Mouse (Mus musculus): ENCODE measurements at regions not wholly inside any gene's neighbourhood (a gene's known extent, or its start where the extent isn't known, plus 50 kb on each side); places are given as distances from the start of the nearest gene placed in this dataset.

DNA sequence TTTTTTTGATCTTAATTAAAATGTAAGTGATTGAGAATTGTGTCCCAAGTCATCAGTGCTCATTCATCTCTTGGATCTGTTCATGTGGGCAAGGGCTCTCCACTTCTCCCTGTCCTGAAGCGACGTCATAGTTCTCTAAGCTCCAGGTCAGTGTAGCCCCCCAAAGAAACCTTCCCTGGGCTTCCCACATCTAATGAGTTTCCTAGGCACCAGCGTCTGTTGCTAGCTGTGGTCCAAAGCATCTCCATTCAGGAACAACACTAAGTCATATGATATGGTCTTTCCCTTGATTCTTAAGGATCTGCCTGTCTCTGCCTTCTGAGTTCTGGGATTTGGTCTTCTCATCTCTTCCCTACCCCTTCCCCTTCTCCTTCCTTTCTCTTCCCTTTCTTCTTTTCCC, 66.3 kb upstream of the Sox4 start:
- no peak for DNase-seq

DNA sequence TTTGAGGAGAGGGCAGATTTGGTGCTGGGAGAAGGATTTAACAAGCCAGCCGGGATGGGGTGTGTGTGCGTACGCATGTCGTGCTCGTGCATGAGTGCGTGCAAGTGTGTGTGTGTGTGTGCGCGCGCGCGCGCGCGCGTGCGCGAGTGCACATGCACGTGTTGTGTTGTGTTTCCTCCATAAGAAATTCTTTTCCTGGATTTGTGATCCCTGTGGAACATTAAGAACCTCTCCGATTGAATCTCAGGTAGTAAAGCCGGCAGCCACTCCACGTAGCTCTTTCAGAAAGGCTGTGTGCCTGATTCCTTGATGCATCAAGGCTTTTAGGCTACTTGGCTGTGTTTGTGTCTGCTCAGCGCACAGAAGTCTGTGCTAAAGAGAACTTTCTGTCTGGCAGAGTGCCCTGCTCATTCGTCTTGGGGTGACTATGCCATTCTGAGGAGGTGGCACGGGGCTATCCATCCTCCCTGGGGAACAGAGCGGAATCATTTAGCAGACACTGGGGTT, 62.7 kb upstream of the Sox4 start:
- DNase-seq = no peak

DNA sequence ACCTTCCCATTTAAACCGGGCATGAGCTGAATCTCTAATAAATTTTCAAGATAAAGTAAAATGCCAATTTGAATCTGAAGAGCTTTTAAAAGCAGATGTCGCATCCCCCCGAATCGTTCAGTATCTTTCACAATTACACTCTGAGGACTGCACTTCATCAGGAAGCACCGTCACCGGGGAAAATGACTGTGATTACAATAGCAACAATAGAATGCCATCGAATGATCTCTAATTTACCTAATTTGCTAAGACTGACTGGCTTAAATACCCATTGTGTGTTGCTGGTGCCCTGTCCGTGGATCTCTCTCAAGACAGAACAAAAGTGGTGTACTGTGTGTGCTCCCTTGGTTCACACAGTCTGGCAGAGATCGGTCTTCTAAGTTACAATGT, 62.1 kb upstream of the Sox4 start:
- DNase-seq = no peak

DNA sequence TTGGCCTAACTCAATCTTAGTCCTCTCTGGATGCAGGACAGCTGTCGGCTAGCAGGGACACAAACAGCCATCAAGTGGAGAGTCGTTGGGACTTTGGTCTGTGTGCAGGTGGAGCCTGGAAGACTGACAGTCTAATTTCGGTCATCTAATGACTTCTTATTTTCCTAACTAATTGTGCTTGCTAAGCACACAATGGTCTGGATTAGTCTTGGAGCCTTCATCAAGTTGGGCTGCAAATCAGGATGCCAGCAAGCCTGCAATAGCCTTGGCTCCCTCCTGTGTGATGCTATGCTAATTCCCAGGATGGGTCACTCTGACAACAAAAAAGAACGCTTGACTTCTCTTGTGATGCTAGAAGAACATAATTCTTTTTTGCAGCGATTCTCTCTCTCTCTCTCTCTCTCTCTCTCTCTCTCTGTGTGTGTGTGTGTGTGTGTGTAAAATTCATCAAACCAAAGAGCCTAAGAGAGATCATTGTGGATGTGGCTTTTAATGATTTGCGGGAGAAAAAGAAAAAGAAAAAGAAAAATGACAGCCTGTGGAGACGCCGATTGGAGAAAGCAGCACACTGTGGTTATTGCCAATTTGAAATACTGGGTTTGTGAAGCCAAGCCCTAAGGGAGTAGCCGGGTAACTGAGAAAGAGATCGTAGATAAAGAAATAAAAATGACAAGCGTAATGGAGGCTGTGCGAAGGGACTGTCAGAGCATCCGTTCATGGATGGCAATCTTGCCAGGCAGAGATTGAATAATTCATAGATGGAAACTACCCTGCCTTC, 61.5 kb upstream of the Sox4 start:
- no peak for DNase-seq

DNA sequence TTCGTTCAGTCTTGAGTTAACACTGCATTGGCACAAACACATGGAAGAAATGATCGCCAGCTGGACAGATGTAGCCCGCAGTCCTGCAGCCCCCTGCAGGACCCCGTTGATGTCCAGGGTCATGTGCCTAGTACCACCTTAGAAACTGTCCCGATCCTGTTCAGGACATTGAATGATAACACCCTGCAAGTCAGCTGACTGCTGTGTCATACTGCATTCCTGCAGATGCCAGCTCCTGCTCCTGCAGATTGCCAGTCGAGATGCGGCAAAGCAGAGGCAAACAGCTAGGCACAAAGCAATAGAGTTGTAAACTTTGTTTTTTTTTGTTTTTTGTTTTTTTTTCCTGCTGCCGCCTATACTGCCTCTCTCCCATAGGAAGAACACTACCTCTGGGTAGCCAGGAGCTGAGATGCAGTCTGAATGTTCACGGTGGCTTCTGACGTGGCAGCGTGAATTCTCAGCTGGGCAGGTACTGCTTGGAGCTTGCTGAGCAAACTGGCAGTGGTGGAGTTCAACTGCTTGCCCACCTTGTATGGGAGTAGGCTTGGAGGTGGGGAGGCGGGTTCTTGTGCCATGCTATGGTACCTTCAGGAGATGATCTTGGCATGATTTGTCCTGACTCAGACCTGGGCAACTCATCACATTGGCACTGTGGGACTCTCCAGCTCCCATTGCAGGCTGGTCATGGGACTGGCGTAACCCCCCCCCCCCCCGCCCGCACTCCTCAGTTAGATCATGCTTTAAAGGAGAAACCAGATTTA, 60.7 kb upstream of the Sox4 start:
- DNase-seq = no peak

DNA sequence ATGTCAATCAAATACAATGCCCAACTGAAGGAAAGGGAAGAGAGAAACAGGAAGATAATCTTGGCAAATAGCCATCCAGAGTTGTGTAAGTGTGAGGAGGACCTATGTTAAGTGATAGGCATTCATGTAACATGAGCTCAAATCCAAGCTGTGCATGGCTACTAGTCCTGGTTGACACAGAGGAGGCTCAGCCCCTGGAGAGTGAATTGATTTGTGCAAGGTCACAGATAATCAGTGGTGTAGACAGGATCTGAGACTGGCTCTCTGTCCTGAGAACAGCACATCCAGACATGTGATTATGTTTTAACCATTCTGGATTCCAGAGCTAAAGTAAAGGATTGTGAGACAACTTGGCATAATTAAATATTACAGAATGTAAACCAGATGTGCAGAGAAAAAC, 53.0 kb upstream of the Sox4 start:
- DNase-seq = no peak
